Mouse (Mus musculus): Measurements from ENCODE around the gene Gstm6.

DNA sequence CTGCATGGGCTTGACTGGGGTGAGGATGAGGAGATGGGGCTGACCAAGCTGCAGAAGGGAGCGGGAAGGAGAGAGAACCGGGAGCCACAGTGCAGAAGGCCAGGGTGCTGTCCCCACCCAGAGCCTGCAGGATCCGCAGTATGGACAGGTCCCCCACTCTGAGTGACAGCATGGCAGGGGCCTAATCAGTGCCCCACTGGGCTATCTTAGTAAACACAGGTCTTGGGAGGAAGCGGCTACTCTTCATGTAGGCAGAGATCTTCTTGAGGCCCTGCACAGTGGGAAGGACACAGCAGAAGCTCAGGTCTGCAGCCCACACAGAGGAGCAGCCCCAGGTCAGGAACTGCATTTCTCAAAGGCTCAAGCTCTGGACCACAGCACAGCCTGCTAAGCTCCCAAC is 20.5 kb upstream of the Gstm6 start:
- TF ChIP-seq TAL1 (IDR thresholded peaks at IDR 0.05; ENCODE audit: low read length) (no peak), GATA1 (IDR thresholded peaks at IDR 0.05; ENCODE audit: low read length) (no peak)

Data from erythroblast, embryonic 14.5 days (primary cell).